Mouse (Mus musculus) thymus, postnatal 36 days (tissue): ENCODE data around the gene Ano1.
A peak's percentile ranks its signal among the peaks of the same experiment; 100 is the strongest.

Source experiments
- DNase-seq, 2 experiments: peaks; one replicate each; pipeline ENCODE4 v3.0.0; 2022; ENCODE audit warnings: mixed read lengths in 2 of 2

The Ano1 gene

GRCm38 (mm10) chr7:144634450-144634849, 117.3 kb downstream of the Ano1 start:
- no peak for DNase-seq

GRCm38 (mm10) chr7:144632321-144632720, 119.5 kb downstream of the Ano1 start:
- DNase-seq, result no peak

- no peak for DNase-seq
Measured at GRCm38 (mm10) chr7:144630622-144631021, 121.2 kb downstream of the Ano1 start.

- no peak for DNase-seq
Measured at GRCm38 (mm10) chr7:144628334-144628915, 123.3 kb downstream of the Ano1 start.

GRCm38 (mm10) chr7:144627606-144628333, 124.0 kb downstream of the Ano1 start:
- DNase-seq, result no peak

GRCm38 (mm10) chr7:144626042-144626441, 125.7 kb downstream of the Ano1 start:
- no peak for DNase-seq

GRCm38 (mm10) chr7:144620721-144621681, 130.8 kb downstream of the Ano1 start:
- DNase-seq, result no peak

GRCm38 (mm10) chr7:144620315-144620714, 131.5 kb downstream of the Ano1 start:
- DNase-seq, result no peak

GRCm38 (mm10) chr7:144615343-144615742, 136.4 kb downstream of the Ano1 start:
- no peak for DNase-seq

- DNase-seq, result no peak
Measured at GRCm38 (mm10) chr7:144612829-144613228, 138.9 kb downstream of the Ano1 start.

- no peak for DNase-seq
Measured at GRCm38 (mm10) chr7:144612351-144612750, 139.4 kb downstream of the Ano1 start.

- DNase-seq, result no peak
Measured at GRCm38 (mm10) chr7:144611595-144611994, 140.2 kb downstream of the Ano1 start.

- no peak for DNase-seq
Measured at GRCm38 (mm10) chr7:144609568-144609967, 142.2 kb downstream of the Ano1 start.

- DNase-seq, result no peak
Measured at GRCm38 (mm10) chr7:144607862-144608261, 143.9 kb downstream of the Ano1 start.

GRCm38 (mm10) chr7:144604735-144605134, 147.0 kb downstream of the Ano1 start:
- no peak for DNase-seq

- DNase-seq, result no peak
Measured at GRCm38 (mm10) chr7:144604291-144604690, 147.5 kb downstream of the Ano1 start.

- DNase-seq, result no peak
Measured at GRCm38 (mm10) chr7:144600333-144600900, 151.4 kb downstream of the Ano1 start.

GRCm38 (mm10) chr7:144589508-144589907, 162.3 kb downstream of the Ano1 start:
- DNase-seq, result no peak

GRCm38 (mm10) chr7:144587291-144587690, 164.5 kb downstream of the Ano1 start:
- DNase-seq, result peak in 1 of 2 experiments; percentile 18

GRCm38 (mm10) chr7:144585648-144586047, 166.1 kb downstream of the Ano1 start:
- peak; percentile 48 for DNase-seq

- peak; percentile 55 to 58 for DNase-seq
Measured at GRCm38 (mm10) chr7:144583619-144584018, 168.2 kb downstream of the Ano1 start.

- DNase-seq, result peak; percentile 94 to 95
Measured at GRCm38 (mm10) chr7:144582284-144582980, 169.3 kb downstream of the Ano1 start, which contains the start of gene Fadd. Gene Fadd (minus strand): TSS chr7:144582463.
